Mouse (Mus musculus): Measurements from ENCODE around the gene Ncs1.

Gene Ncs1

DNA sequence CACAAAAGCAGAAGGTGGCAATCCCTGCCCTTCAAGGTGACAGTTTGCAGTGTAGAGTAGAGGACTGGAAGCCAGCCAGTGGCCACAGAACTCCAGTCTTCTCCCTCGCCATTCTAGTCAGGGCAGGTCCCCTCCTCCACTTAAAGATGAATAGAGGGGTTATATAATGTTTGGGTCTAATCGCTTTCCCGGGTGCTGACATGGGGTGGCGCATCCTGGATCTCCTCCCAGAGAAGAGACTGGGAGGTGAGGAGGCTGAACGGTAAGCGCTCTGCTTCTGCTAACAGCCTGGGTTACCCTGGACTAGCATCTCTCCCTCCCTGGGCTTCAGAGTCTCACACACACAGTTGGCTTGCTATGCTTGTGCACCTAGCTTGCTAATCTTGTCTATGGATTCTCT, 32.2 kb downstream of the Ncs1 start:
- DNase-seq (ENCODE audit: extremely low spot score, low spot score): no peak

DNA sequence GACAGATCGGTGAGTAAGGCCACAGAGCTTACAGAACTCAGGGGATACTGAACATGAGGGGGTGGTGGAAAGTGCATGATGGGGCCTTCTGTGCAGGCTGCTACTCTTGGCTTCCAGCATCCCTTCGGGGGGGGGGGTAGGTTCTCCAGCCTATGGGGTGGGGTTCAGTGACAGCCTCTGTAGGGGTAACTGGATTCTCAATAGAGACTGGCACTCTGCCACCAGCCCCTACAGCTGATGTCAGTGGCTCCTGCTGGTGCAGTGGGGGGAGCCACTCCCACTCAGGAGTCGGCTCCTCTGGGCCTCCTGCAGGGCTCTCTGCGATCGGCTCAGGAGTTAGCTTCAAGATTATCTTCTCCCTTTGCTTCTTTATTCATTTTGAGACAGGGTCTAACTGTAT, 32.9 kb downstream of the Ncs1 start:
- DNase-seq (ENCODE audit: extremely low spot score, low spot score): no peak

DNA sequence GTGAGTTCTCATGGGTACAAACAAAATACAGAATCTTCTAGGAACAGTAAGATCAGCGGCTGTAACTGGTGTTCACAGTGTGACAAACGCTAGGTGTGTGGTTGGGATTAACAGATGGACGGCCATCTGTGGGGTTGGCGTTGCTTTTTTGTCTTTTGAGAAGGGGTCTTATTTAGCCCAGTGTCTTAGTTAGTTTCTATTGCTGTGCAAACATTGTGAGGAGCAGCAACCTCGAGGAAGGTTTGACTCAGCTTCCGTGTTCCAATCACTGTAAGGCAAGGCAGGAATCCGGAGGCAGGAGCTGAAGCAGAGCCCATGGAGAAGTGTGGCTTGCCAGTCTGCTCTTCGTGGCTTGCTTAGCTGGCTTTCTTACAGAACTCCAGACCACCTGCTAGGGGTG, 35.5 kb downstream of the Ncs1 start:
- no peak for DNase-seq (ENCODE audit: extremely low spot score, low spot score)

DNA sequence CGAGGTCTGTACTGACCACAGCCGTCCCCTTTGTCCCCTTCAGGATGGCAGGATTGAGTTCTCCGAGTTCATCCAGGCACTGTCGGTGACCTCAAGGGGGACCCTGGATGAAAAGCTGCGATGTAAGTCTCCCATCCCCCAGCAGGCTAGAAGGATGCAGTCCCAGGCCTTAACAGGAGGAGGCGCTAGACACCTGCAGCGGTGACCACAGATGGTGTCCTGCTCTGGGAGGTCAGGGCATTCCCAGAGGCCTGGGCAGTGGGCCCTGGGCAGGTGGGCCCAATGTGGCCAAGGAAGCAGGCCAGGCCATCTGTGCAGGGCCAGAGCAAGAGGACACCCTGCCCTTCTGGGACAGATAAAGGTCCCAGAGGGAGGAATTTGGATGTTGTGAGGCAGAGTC, 36.6 kb downstream of the Ncs1 start:
- DNase-seq (ENCODE audit: extremely low spot score, low spot score): no peak

DNA sequence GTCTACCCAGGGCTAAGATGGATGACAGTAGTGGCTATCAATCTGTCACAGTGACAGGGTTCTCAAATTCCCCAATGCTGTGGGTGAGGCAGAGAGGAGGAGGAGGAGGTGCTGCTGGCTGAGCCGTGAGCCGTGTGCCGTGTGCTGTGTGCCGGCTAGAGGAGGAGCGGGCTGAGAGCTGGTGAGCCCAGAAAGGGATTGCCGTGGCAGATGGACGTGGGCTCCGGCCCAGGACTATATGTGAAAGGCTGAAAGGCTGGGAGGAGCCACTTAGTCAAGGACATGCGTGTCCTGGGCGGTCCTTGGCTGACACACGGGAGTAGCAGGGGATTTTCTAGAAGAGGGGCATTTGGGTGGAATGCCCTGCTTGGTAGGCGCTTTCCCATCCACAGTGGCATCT, 37.3 kb downstream of the Ncs1 start:
- DNase-seq (ENCODE audit: extremely low spot score, low spot score): no peak

DNA sequence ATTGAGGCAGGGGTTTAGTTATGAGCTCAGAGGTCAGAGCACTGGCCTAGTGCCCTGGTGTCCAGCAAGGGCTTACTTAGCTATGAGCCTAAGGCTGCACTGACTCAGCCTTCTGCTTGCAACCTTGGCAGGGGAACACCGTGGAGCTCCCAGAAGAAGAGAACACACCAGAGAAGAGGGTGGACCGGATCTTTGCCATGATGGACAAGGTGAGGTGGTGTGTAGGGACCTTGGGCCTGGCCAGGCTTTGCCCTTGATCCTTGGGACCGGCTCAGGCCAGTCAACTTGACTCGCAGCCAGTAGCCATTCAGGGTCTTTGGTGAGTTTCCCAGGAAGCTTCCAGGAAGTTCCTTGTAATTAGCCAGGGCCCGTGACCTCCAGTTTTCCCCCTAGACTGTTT, 38.9 kb downstream of the Ncs1 start:
- no peak for DNase-seq (ENCODE audit: extremely low spot score, low spot score)

DNA sequence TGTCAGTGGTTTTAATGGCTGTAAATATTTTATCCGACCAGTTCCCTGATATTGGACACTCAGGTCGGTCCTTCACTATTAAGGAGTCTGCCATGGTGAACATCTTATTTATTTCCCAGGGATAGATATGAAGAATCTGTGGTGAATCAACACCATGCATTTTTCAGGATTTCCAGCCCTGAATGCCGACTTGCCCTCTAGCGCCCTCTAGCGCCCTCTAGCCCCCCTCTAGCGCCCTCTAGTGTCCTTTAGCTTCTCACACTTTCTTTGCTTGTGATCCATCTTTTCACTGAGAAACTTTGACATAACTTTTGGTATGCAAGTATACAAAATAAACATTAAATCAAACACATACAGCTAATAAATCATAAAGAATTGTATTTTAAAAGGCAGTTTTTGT, 45.8 kb downstream of the Ncs1 start:
- DNase-seq (ENCODE audit: extremely low spot score, low spot score): peak; percentile 73

DNA sequence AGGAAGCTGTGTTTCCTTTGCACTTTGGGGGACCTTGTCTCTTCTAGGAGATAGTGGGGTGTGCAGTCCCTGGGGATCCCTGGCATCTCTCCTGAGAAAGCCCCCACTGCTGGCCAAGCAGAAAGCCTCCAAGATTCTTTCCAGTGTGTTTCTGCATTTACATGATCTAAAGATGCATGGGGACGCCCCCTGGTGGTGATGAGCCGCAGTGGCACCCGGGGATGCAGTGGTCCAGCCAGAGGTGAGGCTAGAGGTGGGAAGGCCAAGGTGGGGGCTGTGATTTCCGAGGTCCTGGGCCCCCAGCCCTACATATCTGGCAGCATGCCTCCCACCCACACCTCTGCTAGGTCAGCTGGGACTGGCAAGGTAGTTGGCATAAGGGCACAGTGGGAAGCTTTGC, 49.4 kb downstream of the Ncs1 start:
- DNase-seq (ENCODE audit: extremely low spot score, low spot score): peak; percentile 75

DNA sequence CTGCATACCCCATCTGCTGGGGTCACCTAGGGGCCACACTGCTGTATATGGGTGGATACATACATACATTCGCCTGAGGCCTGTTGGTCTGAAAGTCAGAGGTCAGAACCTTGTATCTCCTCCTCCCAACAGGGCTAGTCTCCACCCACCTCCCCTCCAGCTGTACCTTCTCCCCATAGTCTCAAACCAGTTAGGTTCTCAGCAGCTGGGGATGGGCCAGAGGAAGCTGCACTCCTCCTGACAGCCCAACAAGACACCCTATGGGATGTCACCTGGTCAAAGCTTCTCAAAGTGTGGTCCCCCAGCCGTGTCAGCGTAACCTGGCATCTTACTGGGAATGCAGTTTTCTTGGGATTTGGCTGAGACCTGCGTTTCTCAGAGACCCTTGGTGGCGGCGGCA, 50.8 kb downstream of the Ncs1 start:
- no peak for DNase-seq (ENCODE audit: extremely low spot score, low spot score)

DNA sequence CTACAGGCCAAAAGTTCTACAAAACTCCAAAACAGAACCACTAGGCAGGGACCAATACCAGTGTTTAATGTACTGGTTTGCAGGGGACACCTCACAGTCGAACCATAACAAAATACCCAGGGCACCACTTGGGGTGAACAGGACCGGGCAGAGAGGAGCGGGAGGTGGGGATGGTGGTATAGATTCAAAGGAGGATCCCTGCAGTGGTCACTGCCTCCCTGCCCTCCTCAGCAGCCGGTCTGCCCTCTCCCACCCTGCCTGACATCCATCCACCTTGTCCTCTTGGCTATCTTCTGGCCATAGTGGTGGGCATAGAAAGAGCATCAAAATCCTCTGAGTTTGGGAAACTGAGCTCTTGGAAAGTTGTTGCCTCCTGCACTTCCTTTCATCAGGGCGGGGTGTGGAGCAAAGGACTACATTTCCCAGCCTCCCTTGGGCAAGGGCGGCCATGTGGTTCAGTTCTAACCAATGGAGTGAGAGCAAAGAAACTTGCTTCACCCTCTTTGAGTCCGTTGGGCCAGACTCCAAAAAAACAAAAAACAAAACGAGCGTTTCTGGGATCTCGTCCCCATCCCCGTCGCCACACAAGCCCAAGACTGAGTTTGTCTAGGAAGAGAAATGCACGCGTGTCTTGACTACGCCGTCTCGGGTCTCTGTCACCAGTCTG, 52.1 kb downstream of the Ncs1 start:
- DNase-seq (ENCODE audit: extremely low spot score, low spot score): peak; percentile 68

DNA sequence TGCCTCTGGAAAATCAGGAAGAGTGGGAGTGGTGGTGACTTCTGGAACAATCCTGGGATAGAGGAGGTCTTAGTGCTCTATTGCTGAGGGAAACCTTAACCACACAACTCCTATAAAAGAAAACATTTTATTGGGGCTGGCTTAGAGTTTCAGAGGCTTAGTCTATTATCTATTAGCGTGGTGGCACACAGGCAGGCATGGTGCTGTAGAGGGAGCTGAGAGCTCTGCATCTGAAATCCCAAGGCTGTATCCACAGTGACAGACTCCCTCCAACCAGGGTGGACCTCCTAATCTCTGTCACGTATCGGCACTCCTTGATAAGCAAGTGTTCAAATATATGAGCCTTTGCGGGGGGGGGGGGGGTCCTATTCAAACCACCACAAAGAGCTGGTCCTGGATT, 53.2 kb downstream of the Ncs1 start:
- DNase-seq (ENCODE audit: extremely low spot score, low spot score): no peak

DNA sequence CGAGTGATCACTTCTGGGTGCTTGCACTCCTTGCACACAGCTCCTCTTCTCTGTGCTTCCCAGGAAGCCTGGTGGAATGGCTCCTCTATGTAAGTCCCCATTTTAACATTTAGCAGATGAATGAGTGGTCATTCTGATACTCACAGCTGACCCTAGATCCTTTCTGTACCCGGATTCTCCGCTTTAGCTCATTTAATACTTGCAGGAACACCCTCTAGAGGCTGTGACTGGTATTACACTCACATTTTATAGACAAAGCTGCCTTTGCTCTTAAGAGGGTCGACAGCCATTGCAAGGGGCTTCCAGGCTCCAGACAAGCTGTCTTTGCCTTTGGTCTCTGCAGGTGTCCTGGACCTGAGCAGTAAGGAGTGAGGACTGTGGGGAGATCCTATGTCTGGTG, 53.6 kb downstream of the Ncs1 start:
- DNase-seq (ENCODE audit: extremely low spot score, low spot score): peak; percentile 36

DNA sequence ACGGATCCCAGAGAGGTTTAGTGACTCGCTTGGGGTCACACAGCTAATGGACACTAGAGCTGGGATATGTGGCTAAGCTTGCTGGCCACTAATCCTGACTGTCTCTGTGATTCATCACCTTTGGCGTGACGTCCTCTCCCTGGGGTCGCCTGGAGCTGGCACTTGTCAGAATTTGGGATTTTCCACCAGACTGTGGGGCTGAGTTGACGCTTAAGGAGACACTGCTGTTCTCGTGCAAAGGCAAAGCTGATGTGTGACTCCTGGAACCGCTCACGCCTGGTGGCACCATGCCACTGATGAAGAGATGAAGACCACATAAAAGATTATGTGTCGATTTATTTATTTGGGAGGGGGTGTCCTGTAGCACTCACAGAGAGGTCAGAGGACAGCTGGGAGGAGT, 54.4 kb downstream of the Ncs1 start:
- no peak for DNase-seq (ENCODE audit: extremely low spot score, low spot score)

DNA sequence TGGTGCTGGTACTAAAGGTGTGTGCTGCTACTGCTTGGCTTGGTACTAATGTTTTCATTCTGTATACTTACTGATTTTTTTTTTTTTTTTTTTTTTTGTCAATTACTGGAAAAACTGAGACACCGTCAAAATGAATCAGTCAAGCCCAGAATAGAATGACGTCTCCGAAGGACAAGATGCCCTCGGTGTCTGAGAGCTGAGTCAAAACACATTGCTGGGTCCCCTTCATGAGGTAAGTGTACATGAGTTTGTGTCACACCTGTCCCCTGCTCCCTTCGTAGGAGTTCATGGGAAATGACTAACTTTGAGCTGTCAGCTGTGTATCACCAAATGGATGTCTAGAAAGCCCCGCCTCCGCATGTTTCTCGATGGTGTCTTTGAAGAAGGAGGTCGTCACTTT, 57.6 kb downstream of the Ncs1 start:
- no peak for DNase-seq (ENCODE audit: extremely low spot score, low spot score)

DNA sequence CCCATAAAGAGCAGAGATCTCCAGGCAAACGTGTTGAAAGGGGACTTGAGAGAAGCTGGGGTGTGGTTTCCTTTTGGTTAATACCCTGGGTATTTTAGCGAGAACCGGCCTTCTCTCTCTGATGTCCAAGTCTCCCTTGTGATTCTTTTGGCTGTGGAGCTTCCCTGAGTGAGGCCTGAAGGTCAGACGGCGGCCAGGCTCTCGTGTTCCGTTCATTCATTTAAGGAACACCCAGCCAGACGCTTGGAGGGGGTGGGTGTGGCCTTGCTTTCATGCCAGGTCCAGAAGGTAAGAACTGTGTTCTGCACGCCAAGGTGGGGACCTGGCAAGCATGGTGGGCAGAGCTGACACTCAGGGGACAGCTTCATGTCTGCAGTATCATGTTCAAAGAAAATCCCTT, 58.6 kb downstream of the Ncs1 start:
- no peak for DNase-seq (ENCODE audit: extremely low spot score, low spot score)

DNA sequence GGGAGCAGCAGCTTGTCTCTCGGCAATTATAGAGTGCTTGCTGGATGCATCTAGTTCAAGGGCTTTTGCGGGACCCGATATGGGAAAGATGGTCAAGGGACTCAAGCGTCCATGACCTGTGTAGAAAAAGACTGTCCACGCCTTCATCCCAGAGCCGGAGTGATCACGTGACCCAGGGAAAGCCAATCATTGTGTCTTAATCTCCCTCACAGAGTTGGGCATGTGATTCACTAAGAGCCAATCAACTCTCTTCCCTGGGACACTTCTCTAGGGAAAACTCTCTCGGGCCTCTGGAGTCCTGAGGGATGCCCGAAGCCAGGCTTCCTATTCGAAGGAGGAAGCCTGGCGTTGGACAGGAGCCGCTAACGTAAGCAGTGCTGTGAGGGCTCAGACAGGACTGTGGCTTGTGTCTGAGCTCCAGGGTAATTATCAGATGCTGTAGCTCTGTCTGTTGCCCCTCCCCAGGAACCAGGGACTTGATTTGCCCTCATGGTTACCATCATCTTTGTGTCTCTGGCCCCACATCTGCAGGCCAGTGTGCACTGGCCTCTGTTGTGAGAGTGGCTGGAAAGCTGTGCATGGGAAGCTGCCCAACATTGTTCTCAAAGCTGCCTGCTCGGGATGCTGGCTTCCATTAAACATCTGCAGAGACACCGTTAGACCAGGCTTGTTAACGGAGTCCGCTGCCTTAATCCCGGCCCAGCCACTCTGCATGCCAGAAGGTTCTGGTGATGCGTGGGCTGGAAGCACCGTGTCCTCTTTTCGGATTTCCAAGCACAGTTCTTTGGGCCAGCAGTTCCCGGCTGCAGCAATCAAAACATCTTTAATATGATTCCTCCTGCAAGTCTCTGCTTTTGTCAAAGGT, 59.4 kb downstream of the Ncs1 start:
- DNase-seq (ENCODE audit: extremely low spot score, low spot score): no peak

DNA sequence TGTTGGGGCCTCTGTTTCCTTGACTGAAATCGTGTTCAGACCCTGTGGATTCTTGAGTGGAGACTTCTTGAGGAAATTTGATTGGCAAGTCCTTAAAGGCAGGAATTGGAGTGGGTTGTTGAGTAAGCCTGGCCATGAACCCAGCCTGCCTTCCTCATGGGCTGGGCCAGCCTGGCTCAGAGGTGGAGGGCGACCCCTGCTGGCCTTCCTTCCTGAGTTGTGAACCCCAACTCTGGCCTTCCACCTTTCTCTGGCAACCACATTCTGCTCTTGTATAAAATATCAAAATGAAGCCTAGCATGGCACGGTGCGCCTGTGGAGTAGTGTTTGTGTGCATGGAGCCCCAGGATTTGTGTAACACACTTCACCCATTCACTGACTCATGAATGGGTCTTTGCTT, 60.1 kb downstream of the Ncs1 start:
- no peak for DNase-seq (ENCODE audit: extremely low spot score, low spot score)

DNA sequence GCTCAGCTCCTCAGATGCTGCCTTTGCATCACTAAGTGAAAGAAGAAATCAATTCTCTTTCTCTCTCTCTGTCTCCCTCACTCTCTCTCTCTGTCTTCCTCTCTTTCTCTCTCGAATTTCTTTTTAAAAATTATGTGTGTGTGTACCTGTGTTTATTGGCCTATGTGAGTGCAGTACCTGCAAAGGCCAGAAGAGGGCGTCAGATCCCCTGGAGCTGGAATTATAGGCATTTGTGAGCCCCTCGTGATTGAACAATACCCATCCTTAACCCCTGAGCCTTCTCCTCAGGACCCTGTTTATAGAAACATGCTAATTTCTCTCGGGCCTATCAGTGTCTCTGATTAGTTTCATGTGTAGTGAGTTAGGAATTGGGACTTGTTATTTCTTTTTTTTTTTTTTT, 62.6 kb downstream of the Ncs1 start:
- no peak for DNase-seq (ENCODE audit: extremely low spot score, low spot score)

DNA sequence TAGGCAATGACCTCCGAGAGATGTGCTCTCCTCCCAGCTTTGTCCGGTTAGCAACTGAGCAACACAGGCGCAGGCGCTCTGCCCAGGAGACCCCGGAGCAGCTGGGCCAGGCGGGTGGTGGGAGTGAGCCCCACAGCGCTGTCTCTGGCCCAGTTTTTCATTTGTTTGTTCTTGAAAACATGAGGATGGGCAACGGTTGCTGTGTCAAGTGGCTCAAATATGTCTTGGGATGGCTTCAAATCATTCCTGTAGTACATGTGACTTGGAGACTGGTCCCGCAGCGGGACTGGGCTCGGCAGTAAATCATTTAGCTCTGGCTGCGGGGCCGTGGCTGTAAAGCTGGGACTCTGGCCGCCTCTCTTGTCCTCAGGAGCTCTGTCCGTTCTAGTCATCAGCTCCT, 63.9 kb downstream of the Ncs1 start:
- DNase-seq (ENCODE audit: extremely low spot score, low spot score): no peak

DNA sequence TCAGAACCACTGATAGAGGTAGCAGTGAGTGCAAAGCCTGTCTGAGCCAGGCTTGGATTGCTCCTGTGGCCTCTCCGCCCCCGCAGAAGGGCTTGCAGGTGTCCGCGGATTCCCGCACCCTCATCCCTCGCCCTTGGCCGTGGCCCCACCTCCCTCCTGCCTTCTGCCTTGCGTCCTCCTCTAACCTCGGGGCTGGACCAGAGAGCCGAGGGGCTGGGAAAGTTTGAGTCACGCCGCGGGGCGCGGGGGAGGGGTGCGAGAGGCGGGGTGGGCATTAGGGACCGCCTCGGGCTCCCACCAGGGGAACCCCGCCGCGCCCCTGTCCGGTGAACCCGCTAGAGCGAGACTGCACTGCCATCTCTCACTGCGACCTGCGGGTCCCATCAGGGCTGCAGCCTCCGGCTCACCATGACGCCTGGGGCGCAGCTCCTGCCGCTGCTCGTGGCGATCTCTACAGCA, 68.4 kb downstream of the Ncs1 start, which contains the start of gene Hmcn2:
TSS of gene Hmcn2 (plus strand) at position 409 of the 459 bp plus-strand sequence.
- DNase-seq (ENCODE audit: extremely low spot score, low spot score): no peak

DNA sequence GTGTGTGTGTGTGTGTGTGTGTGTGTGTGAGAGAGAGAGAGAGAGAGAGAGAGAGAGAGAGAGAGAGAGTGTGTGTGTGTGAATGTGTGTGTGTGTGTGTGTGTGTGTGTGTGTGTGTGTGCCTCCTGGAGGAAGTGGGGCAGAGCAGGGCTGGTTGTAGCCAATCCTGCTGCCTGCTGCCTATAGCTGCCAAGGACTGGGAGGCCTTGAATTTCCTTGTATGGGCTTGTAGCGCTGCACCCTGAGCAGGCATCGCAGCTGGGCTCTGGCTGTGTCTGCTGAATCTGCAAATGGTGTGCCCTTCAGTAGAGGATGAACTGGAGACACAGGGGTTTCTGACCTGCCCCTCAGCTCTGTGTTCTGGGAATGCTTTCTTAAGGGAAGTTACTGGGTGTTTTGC, 72.5 kb downstream of the Ncs1 start:
- DNase-seq (ENCODE audit: extremely low spot score, low spot score): no peak

DNA sequence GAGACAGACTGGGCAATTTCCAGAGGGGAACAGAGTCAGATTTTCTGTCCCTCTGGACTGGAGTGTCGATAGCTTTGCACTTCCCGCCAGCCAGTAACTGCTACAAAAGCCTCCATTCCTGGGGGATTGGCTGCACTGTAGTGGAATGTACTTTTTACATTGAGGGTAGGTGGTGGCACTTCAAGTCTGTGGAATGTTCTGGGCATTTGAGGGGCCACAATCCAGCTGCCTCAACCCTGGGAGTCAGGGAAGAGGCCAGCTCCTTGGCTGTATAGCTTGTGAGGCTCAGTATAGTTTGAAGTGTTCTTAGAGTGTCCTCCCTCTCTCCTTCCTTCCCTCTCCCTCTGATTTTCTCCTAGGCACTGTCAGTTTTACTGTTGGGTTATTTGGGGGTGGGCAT, 73.6 kb downstream of the Ncs1 start:
- no peak for DNase-seq (ENCODE audit: extremely low spot score, low spot score)

DNA sequence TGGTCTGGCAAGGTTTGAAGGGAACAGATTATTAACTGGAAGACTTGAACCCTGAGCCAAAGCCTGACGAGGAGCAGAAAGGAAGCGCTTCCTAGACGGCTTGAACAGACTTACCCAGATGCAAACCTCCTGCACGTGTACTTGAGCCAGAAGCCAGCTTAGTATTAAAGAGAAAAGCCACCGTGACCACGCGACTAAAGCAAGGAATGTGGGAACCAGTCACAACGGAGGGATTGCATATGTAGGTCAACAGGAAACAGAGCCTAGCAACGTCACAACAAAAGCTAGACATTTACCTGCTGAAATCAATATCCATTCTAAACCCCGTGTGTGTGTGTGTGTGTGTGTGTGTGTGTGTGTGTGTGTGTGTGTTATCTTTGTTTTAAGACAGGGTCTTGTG, 81.6 kb downstream of the Ncs1 start:
- no peak for DNase-seq (ENCODE audit: extremely low spot score, low spot score)

All from neural tube, embryonic 10.5 days (tissue).